Mouse (Mus musculus): ENCODE data around the gene Hoxa4.

Gene Hoxa4

GRCm38 (mm10) chr6:52171938-52172337 is 19.6 kb downstream of the Hoxa4 start:
- TF ChIP-seq GATA4 (IDR thresholded peaks at IDR 0.05; ENCODE audit: insufficient replicate concordance, low read length): no peak

- TF ChIP-seq GATA4 (IDR thresholded peaks at IDR 0.05; ENCODE audit: insufficient replicate concordance, low read length): no peak
These were observed 20.2 kb downstream of the Hoxa4 start for GRCm38 (mm10) chr6:52171331-52171730.

GRCm38 (mm10) chr6:52170898-52171223 is 20.7 kb downstream of the Hoxa4 start:
- peak; percentile 73; the same call in 1 of the 2 replicates for TF ChIP-seq GATA4 (IDR thresholded peaks at IDR 0.05; ENCODE audit: insufficient replicate concordance, low read length)

GRCm38 (mm10) chr6:52170166-52170897 is 21.2 kb downstream of the Hoxa4 start:
- TF ChIP-seq GATA4 (IDR thresholded peaks at IDR 0.05; ENCODE audit: insufficient replicate concordance, low read length): no peak

GRCm38 (mm10) chr6:52169499-52170165 is 21.9 kb downstream of the Hoxa4 start:
- TF ChIP-seq GATA4 (IDR thresholded peaks at IDR 0.05; ENCODE audit: insufficient replicate concordance, low read length): peak; percentile 42; the same call in 1 of the 2 replicates

- TF ChIP-seq GATA4 (IDR thresholded peaks at IDR 0.05; ENCODE audit: insufficient replicate concordance, low read length): no peak
These were observed 23.1 kb downstream of the Hoxa4 start for GRCm38 (mm10) chr6:52168191-52169055.

- TF ChIP-seq GATA4 (IDR thresholded peaks at IDR 0.05; ENCODE audit: insufficient replicate concordance, low read length): no peak
These were observed 23.8 kb downstream of the Hoxa4 start for GRCm38 (mm10) chr6:52167736-52168161.

- TF ChIP-seq GATA4 (IDR thresholded peaks at IDR 0.05; ENCODE audit: insufficient replicate concordance, low read length): no peak
These were observed 24.4 kb downstream of the Hoxa4 start for GRCm38 (mm10) chr6:52167176-52167575.

- no peak for TF ChIP-seq GATA4 (IDR thresholded peaks at IDR 0.05; ENCODE audit: insufficient replicate concordance, low read length)
These were observed 25.0 kb downstream of the Hoxa4 start for GRCm38 (mm10) chr6:52166431-52167077.

- TF ChIP-seq GATA4 (IDR thresholded peaks at IDR 0.05; ENCODE audit: insufficient replicate concordance, low read length): no peak
These were observed 25.8 kb downstream of the Hoxa4 start for GRCm38 (mm10) chr6:52165441-52166370.

GRCm38 (mm10) chr6:52164626-52165440 is 26.7 kb downstream of the Hoxa4 start, which contains the start of gene Hoxa2:
Hoxa2 (minus strand) TSS chr6:52164831.
- TF ChIP-seq GATA4 (IDR thresholded peaks at IDR 0.05; ENCODE audit: insufficient replicate concordance, low read length): 0 out of 2 replicates have a peak, but pooled peaks have one; percentile 31

- TF ChIP-seq GATA4 (IDR thresholded peaks at IDR 0.05; ENCODE audit: insufficient replicate concordance, low read length): no peak
These were observed 27.4 kb downstream of the Hoxa4 start for GRCm38 (mm10) chr6:52164051-52164625.

Measured in liver, adult (tissue).